Mouse (Mus musculus) liver, postnatal 0 days (tissue): ENCODE measurements at regions not wholly inside any gene's neighbourhood (a gene's known extent, or its start where the extent isn't known, plus 50 kb on each side); places are given as distances from the start of the nearest gene placed in this dataset.

ENCODE experiments used
- ATAC-seq: fragments of 200-750 bp; cut with Nextera tagmentation; 2 replicates; pipeline ENCODE4 v1.8.0; 2017; ENCODE audit warnings: mild to moderate bottlenecking, moderate library complexity
- DNase-seq: peaks from one replicate; pipeline ENCODE4 v3.0.0-alpha.2; 2016
- H3K27ac ChIP-seq: fragments of 300-500 bp; sonication (generic); 2 replicates; pipeline ENCODE4 v1.5.1; 2014; ENCODE audit warnings: antibody characterized with exemption, moderate library complexity, mild to moderate bottlenecking, low read depth
- H3K27me3 ChIP-seq: fragments of 300-500 bp; sonication (generic); 2 replicates; pipeline ENCODE4 v1.6.1; 2014; ENCODE audit warnings: low read length, control low read depth, mixed read lengths; ENCODE audit not compliant: insufficient read depth
- H3K36me3 ChIP-seq: fragments of 300-500 bp; sonication (generic); replicated peaks from 2 replicates; pipeline ENCODE4 v1.6.1; 2014; ENCODE audit warnings: mild to moderate bottlenecking, control low read depth, low read length, moderate library complexity, mixed read lengths; ENCODE audit not compliant: insufficient read depth
- H3K4me1 ChIP-seq: fragments of 300-500 bp; sonication (generic); 2 replicates; pipeline ENCODE4 v1.6.1; 2014; ENCODE audit warnings: antibody characterized with exemption, mild to moderate bottlenecking, control low read depth; ENCODE audit not compliant: insufficient read depth
- H3K4me2 ChIP-seq: fragments of 300-500 bp; sonication (generic); 2 replicates; pipeline ENCODE4 v1.6.1; 2014; ENCODE audit warnings: low read depth, mild to moderate bottlenecking, low read length, moderate library complexity, mixed read lengths
- H3K4me3 ChIP-seq: fragments of 300-500 bp; sonication (generic); 2 replicates; pipeline ENCODE4 v1.5.1; 2014; ENCODE audit warnings: low read depth, low read length
- H3K9ac ChIP-seq: fragments of 300-500 bp; sonication (generic); replicated peaks from 2 replicates; pipeline ENCODE4 v1.6.1; 2014; ENCODE audit warnings: mild to moderate bottlenecking, moderate library complexity
- H3K9me3 ChIP-seq: fragments of 300-500 bp; sonication (generic); 2 replicates; pipeline ENCODE4 v1.6.1; 2016; ENCODE audit warnings: mild to moderate bottlenecking, control low read depth, low read length, mixed read lengths
- CTCF ChIP-seq: sonication (generic); IDR thresholded peaks from 2 replicates; pipeline ENCODE4 v1.5.1; 2016; ENCODE audit warnings: antibody characterized with exemption, low read depth
- EP300 ChIP-seq: IDR thresholded peaks from 2 replicates; pipeline ENCODE4 v1.6.1; 2016; ENCODE audit warnings: antibody characterized with exemption, low read depth, mild to moderate bottlenecking
- WGBS: fragments of 180-500 bp; shearing (Covaris S2); extraction: QIAGEN DNeasy Blood & Tissue Kit; methylation state at CpG from one replicate; pipeline ENCODE4 v1.1.7; 2014; ENCODE audit not compliant: insufficient replicate concordance; 5-methylcytosine and 5-hydroxymethylcytosine counted together

- H3K36me3 ChIP-seq: no peaks in the 10 kb centered on the region
- 87% methylated on average over 5 of the region's 5 CpGs for WGBS
Observed at GRCm38 (mm10) chr16:77235449-77235848, 221.9 kb downstream of the Usp25 start.

More at GRCm38 (mm10) chr16:77235449-77235848, 221.9 kb downstream of the Usp25 start:
- Histone ChIP-seq H3K27me3 (no peaks in the 10 kb centered on the region), H3K4me3 (no peak overlapping the region), H3K9me3 (no peaks in the 10 kb centered on the region), H3K9ac (no peak overlapping the region), H3K4me2 (no peak overlapping the region), H3K27ac (no peak overlapping the region), H3K4me1 (no peaks in the 10 kb centered on the region)
- TF ChIP-seq EP300 (no peak), CTCF (no peak)
- ATAC-seq: no peak
- no peak for DNase-seq
